Mouse (Mus musculus) forebrain, embryonic 11.5 days (tissue): ENCODE measurements around the gene Trim44. TPM values are rescaled to one million over a fixed set of nuclear protein-coding genes. Genes with fewer than 3 reads are reported as not detected.

Experiments used
- ATAC-seq: fragments of 200-750 bp; cut with Nextera tagmentation; replicated peaks from 2 replicates; pipeline ENCODE4 v1.8.0; 2017; ENCODE audit warnings: moderate TSS enrichment; ENCODE audit not compliant: low FRiP score
- DNase-seq: peaks from one replicate; pipeline ENCODE4 v3.0.0-alpha.2; 2017; ENCODE audit warnings: low spot score
- H3K27ac ChIP-seq: fragments of 300-500 bp; sonication (generic); 2 replicates; pipeline ENCODE4 v1.5.1; 2014; ENCODE audit warnings: low read depth, low read length
- H3K27me3 ChIP-seq: fragments of 300-500 bp; sonication (generic); 2 replicates; pipeline ENCODE4 v1.6.1; 2014; ENCODE audit warnings: mild to moderate bottlenecking, low read length, mixed read lengths; ENCODE audit not compliant: control insufficient read depth, insufficient read depth
- H3K36me3 ChIP-seq: fragments of 300-500 bp; sonication (generic); 2 replicates; pipeline ENCODE4 v1.6.1; 2014; ENCODE audit warnings: mild to moderate bottlenecking, low read length, moderate library complexity, mixed read lengths; ENCODE audit not compliant: control insufficient read depth, insufficient read depth
- H3K4me1 ChIP-seq: fragments of 300-500 bp; sonication (generic); replicated peaks from 2 replicates; pipeline ENCODE4 v1.6.1; 2014; ENCODE audit warnings: low read length, mixed read lengths; ENCODE audit not compliant: control insufficient read depth, insufficient read depth
- H3K4me2 ChIP-seq: fragments of 300-500 bp; sonication (generic); 2 replicates; pipeline ENCODE4 v1.6.1; 2014; ENCODE audit warnings: low read depth, mild to moderate bottlenecking, low read length, moderate library complexity, mixed read lengths; ENCODE audit not compliant: severe bottlenecking
- H3K4me3 ChIP-seq: fragments of 300-500 bp; sonication (generic); 2 replicates; pipeline ENCODE4 v1.5.1; 2014; ENCODE audit warnings: low read depth, low read length
- H3K9ac ChIP-seq: fragments of 300-500 bp; sonication (generic); 2 replicates; pipeline ENCODE4 v1.6.1; 2014; ENCODE audit warnings: low read length
- H3K9me3 ChIP-seq: fragments of 300-500 bp; sonication (generic); 2 replicates; pipeline ENCODE4 v1.6.1; 2016; ENCODE audit warnings: low read length, mixed read lengths; ENCODE audit not compliant: control insufficient read depth
- WGBS: fragments of 180-500 bp; shearing (Covaris S2); extraction: QIAGEN DNeasy Blood & Tissue Kit; methylation state at CpG from one replicate; pipeline ENCODE4 v1.1.7; 2014; 5-methylcytosine and 5-hydroxymethylcytosine counted together
- polyA plus RNA-seq: library from polyadenylated mRNA; unstranded; fragments of >200 nt; fragmentation: Nextera tagmentation; extraction: Ambion mirVana; gene quantifications from 2 replicates; pipeline ENCODE4 v1.2.1, GENCODE M21; 2014

The Trim44 gene
- polyA plus RNA-seq, 1 experiment from 2014 or later: 50.7 TPM

DNA sequence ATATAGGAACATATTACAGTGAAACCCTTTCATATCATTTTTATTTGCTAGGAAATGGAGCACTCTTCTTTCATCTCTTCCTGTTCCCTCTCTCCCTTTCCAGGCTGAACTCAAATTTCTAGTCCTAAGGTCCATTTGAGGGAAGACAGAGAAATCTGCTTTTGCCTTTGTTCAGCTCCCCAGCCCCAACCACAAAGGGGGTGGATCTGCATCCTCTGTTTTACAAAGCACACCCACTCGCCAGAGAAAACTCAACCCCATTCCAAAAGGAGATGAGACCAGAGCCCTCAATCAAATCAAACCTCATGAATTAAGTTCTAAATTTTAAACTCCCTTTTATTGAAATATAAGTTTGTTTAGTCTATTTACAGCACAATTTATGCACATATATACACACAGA is 41.4 kb upstream of the Trim44 start:
- H3K27ac ChIP-seq: no peak overlapping the region
- WGBS: 14% methylated on average over 1 of the region's 1 CpGs

DNA sequence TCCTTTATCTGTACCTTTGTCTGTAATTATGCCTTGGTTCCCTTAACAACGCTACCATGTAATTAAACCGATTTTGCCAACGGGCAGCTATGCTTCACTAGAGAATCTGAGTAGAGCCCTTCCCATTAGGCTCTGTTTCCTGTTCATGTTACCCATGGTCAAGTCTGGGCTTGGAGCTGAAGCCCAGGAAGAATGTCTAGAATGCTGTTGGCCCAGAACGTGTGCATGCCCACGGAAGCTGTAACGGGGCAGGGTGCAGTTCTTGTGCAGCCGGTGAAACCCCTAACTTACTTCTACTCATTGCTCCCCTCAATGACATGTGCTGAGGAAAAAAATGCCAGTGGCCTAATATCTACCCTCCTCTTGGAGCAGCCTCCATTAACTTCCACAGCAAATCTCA is 40.2 kb upstream of the Trim44 start:
- Histone ChIP-seq H3K4me1 (no peaks in the 10 kb centered on the region; the same call in 1 of the 2 replicates), H3K27me3 (no peaks in the 10 kb centered on the region), H3K36me3 (no peaks in the 10 kb centered on the region; the same call in 1 of the 2 replicates), H3K9me3 (peaks cover 3% of the 10 kb centered on the region; the same call in 1 of the 2 replicates), H3K27ac (no peak overlapping the region), H3K9ac (no peak overlapping the region), H3K4me3 (no peak overlapping the region), H3K4me2 (0 out of 2 replicates have a peak overlapping the region, but pooled peaks have one; percentile 9)
- 87% methylated on average over 7 of the region's 7 CpGs for WGBS
- ATAC-seq (no peak), DNase-seq (no peak)

More for the DNA sequence above, 41.4 kb upstream of the Trim44 start:
- Histone ChIP-seq H3K4me3 (peak overlapping the region; percentile 81), H3K9ac (no peak overlapping the region; the same call in 1 of the 2 replicates), H3K4me1 (no peaks in the 10 kb centered on the region; the same call in 1 of the 2 replicates), H3K4me2 (peak overlapping the region; percentile 81), H3K9me3 (peaks cover 3% of the 10 kb centered on the region; the same call in 1 of the 2 replicates), H3K27me3 (no peaks in the 10 kb centered on the region), H3K36me3 (no peaks in the 10 kb centered on the region; the same call in 1 of the 2 replicates)
- ATAC-seq (no peak), DNase-seq (no peak)

DNA sequence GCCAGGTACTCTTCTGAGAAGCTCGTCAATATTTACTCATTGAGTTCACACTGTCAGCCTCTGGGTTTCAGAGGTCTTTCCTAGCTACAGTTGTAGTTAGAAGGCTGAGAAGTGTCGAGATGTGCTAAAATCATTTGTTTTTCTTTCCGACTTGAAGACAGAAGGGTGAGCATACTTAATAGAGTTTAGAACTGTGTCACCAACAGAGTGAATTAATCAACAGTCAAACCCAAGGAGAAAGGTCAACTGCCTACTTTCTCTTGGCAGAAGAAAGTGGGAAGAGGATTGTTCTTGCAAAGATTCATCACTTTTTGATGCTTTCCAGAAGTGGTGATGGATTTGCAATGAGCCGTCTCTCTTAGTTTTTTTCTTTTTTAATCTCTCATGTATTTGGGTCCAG is 39.2 kb upstream of the Trim44 start:
- Histone ChIP-seq H3K9me3 (peaks cover 3% of the 10 kb centered on the region; the same call in 1 of the 2 replicates), H3K9ac (no peak overlapping the region), H3K4me1 (no peaks in the 10 kb centered on the region; the same call in 1 of the 2 replicates), H3K27ac (no peak overlapping the region), H3K27me3 (no peaks in the 10 kb centered on the region), H3K4me3 (no peak overlapping the region), H3K4me2 (no peak overlapping the region), H3K36me3 (no peaks in the 10 kb centered on the region; the same call in 1 of the 2 replicates)
- DNase-seq (no peak), ATAC-seq (no peak)
- 89% methylated on average over 4 of the region's 4 CpGs for whole genome bisulfite sequencing

DNA sequence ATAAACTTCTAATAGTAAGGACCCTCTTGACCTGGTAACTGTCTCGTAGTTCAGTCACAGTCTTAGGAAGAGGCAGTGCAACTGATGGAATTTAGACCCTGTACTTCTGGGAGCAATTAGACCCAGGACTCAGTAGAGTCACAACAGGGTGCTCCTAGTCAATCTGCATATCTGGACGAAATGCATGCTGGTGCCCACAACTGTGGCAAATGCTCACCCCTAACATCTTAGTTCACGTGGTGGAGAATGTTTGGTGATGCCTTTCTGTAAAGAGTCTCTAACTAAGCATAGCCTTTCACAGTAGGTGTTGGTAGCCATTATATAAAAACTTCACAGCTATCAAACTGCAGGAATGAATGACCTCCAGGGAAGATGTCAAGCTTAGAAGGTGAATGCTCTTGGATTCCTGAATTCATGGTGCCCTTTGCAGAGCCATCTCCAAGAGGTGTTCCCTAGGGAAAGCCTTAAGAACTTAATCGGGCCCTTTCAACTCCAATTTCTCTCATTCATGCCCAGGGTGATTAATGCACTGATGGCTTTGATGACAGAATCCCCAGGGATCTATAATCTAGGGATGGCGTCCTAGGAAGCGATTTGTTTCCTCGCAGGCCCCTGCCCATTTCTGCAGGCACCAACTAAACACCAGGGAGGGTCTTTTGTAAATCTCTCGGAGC is 29.9 kb upstream of the Trim44 start:
- DNase-seq: no peak
- no peak for ATAC-seq

DNA sequence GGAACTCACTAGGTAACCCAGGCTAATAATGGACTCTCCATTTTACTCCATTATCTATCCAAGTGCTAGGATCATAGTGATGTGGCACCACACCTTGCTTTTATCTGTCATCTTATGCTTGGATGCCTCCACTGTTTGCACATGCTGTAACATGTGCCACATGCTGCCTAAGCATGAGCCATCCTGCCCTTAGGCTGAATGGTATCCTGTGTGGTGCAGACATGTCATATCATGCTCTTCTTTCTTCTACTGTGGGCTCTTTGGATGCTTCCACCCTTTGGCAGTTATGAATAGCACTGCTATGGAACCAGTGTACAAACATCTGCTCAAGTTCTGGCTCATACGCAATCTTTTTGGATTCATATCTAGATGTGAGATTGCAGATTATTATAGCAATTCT is 26.3 kb upstream of the Trim44 start:
- WGBS: 89% methylated on average over 1 of the region's 1 CpGs
- H3K36me3 ChIP-seq: no peaks in the 10 kb centered on the region
- DNase-seq (no peak), ATAC-seq (no peak)
- H3K27ac ChIP-seq: no peak overlapping the region
- H3K4me2 ChIP-seq: no peak overlapping the region
- no peaks in the 10 kb centered on the region for H3K9me3 ChIP-seq
- no peak overlapping the region for H3K9ac ChIP-seq
- H3K4me1 ChIP-seq: no peaks in the 10 kb centered on the region
- H3K27me3 ChIP-seq: no peaks in the 10 kb centered on the region
- no peak overlapping the region for H3K4me3 ChIP-seq

More for the DNA sequence above, 29.9 kb upstream of the Trim44 start:
- H3K27me3 ChIP-seq: no peaks in the 10 kb centered on the region
- no peaks in the 10 kb centered on the region for H3K36me3 ChIP-seq
- WGBS: 23% methylated on average over 8 of the region's 8 CpGs
- no peak overlapping the region for H3K4me3 ChIP-seq
- no peak overlapping the region for H3K27ac ChIP-seq
- H3K9me3 ChIP-seq: no peaks in the 10 kb centered on the region
- no peak overlapping the region for H3K9ac ChIP-seq
- no peaks in the 10 kb centered on the region for H3K4me1 ChIP-seq
- H3K4me2 ChIP-seq: no peak overlapping the region

DNA sequence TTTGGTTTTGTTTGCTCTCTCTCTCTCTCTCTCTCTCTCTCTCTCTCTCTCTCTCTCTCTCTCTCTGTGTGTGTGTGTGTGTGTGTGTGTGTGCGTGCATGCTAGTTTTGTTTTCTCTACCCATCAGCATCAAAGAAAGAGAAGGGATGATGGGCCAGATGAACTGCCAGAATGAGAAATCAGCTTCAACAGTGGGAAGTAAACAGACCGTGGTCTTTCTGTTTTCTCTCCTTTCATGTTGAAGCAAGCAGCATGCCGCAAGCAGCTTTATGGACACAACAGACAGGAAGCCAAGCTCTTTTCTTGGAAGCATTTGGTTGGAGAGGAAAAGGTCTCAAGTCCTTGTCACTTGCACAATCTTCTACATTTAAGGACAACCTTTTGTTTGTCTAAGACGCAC is 23.5 kb upstream of the Trim44 start:
- H3K36me3 ChIP-seq: no peaks in the 10 kb centered on the region
- 65% methylated on average over 4 of the region's 4 CpGs for WGBS
- DNase-seq (no peak), ATAC-seq (no peak)
- H3K9me3 ChIP-seq: no peaks in the 10 kb centered on the region
- H3K9ac ChIP-seq: no peak overlapping the region
- no peaks in the 10 kb centered on the region; the same call in 1 of the 2 replicates for H3K4me1 ChIP-seq
- no peak overlapping the region for H3K4me3 ChIP-seq
- no peak overlapping the region for H3K27ac ChIP-seq
- no peak overlapping the region for H3K4me2 ChIP-seq
- H3K27me3 ChIP-seq: no peaks in the 10 kb centered on the region

DNA sequence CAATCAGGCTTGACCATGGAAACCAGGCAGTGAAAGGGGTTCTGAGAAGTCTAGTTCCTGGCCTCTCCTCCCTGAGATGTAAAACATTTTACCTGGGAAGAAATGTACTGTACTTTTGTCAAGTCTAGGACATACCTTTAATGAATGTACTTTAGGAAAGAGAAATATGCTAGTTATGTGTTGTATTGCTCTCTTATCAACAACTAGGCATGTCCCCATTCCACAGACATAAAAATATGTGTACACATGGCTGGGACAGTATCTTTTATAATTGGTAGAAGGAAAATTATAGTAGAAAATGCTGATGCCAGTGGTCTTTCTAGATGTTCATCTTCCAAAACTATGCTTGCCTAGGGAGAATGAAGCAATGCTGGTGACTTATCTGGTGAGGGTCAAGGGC is 20.3 kb upstream of the Trim44 start:
- no peaks in the 10 kb centered on the region for H3K27me3 ChIP-seq
- H3K36me3 ChIP-seq: no peaks in the 10 kb centered on the region
- H3K9ac ChIP-seq: no peak overlapping the region
- no peaks in the 10 kb centered on the region; the same call in 1 of the 2 replicates for H3K4me1 ChIP-seq
- H3K4me2 ChIP-seq: no peak overlapping the region
- no peaks in the 10 kb centered on the region for H3K9me3 ChIP-seq
- H3K27ac ChIP-seq: no peak overlapping the region
- H3K4me3 ChIP-seq: no peak overlapping the region
- ATAC-seq (no peak), DNase-seq (no peak)

DNA sequence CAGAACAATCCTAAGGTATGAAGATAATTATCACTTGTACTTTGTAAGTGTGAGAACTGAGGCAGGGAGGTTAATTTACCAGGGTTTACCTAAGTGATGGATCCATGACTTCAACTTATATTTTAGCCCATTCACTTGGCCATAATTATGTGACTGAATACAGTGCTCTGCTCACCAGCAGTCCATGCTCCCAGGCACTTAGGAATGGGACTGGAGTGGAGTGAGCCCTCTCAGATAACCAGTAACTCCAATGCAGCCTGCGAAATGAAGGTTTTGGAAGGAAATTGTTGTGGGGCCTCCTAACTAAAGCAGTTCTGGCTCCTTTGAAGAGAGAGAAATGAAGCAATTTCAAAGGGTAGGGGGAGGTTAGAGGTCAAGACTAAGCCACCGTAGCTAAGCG is 18.8 kb upstream of the Trim44 start:
- no peaks in the 10 kb centered on the region for H3K36me3 ChIP-seq
- no peak overlapping the region for H3K9ac ChIP-seq
- no peak overlapping the region for H3K4me3 ChIP-seq
- DNase-seq: no peak
- 54% methylated on average over 3 of the region's 3 CpGs for WGBS
- H3K27me3 ChIP-seq: no peaks in the 10 kb centered on the region
- no peaks in the 10 kb centered on the region; the same call in 1 of the 2 replicates for H3K4me1 ChIP-seq
- H3K9me3 ChIP-seq: no peaks in the 10 kb centered on the region
- ATAC-seq: no peak
- no peak overlapping the region for H3K4me2 ChIP-seq
- H3K27ac ChIP-seq: no peak overlapping the region
